Mouse (Mus musculus) liver, embryonic 14.5 days (tissue): ENCODE results near the gene Sgk1. TPM values are rescaled to one million over a fixed set of nuclear protein-coding genes. Genes with fewer than 3 reads are reported as not detected.
A peak's percentile ranks its signal among the peaks of the same experiment; 100 is the strongest.

ENCODE experiments used
- ATAC-seq: fragments of 200-750 bp; cut with Nextera tagmentation; 2 replicates; pipeline ENCODE4 v1.8.0; 2017; ENCODE audit warnings: moderate number of reproducible peaks, mild to moderate bottlenecking, moderate library complexity; ENCODE audit not compliant: insufficient read depth
- DNase-seq, 3 experiments: peaks; one replicate each; pipeline ENCODE4 v3.0.0-alpha.2; 2012 to 2013; ENCODE audit warnings: low read depth in 3 of 3, low spot score in 3 of 3
- H3K27ac ChIP-seq: fragments of 300-500 bp; sonication (generic); 2 replicates; pipeline ENCODE4 v1.5.1; 2014; ENCODE audit warnings: moderate library complexity, mild to moderate bottlenecking, control low read depth, inconsistent platforms
- H3K27me3 ChIP-seq: fragments of 300-500 bp; sonication (generic); 2 replicates; pipeline ENCODE4 v1.6.1; 2014; ENCODE audit warnings: mild to moderate bottlenecking, low read length, moderate library complexity; ENCODE audit not compliant: control insufficient read depth, insufficient read depth
- H3K36me3 ChIP-seq: fragments of 300-500 bp; sonication (generic); replicated peaks from 2 replicates; pipeline ENCODE4 v1.6.1; 2014; ENCODE audit warnings: low read depth; ENCODE audit not compliant: control insufficient read depth, insufficient read depth
- H3K4me1 ChIP-seq, 2 experiments: fragments of 200-500 bp in 1 of 2; fragments of 300-500 bp in 1 of 2; sonication (generic) in 1 of 2; replicated peaks; 2 replicates each; pipeline ENCODE4 v1.6.1; 2012 to 2014; ENCODE audit warnings: antibody characterized with exemption in 1 of 2, inconsistent platforms in 1 of 2, low read length in 1 of 2; ENCODE audit not compliant: control insufficient read depth in 2 of 2, insufficient read depth in 2 of 2
- H3K4me2 ChIP-seq: fragments of 300-500 bp; sonication (generic); 2 replicates; pipeline ENCODE4 v1.6.1; 2014; ENCODE audit warnings: low read depth, mild to moderate bottlenecking, control low read depth, moderate library complexity
- H3K4me3 ChIP-seq, 2 experiments: fragments of 200-500 bp in 1 of 2; fragments of 300-500 bp in 1 of 2; sonication (generic) in 1 of 2; 2 replicates each; pipeline ENCODE4 v1.5.1; 2012 to 2014; ENCODE audit warnings: low read depth in 2 of 2, low read length in 2 of 2, mild to moderate bottlenecking in 2 of 2, control low read depth in 1 of 2, inconsistent platforms in 1 of 2, moderate library complexity in 1 of 2; ENCODE audit not compliant: insufficient read depth in 1 of 2
- H3K9ac ChIP-seq: fragments of 300-500 bp; sonication (generic); replicated peaks from 2 replicates; pipeline ENCODE4 v1.6.1; 2014; ENCODE audit warnings: mild to moderate bottlenecking, control low read depth, moderate library complexity
- H3K9me3 ChIP-seq: fragments of 300-500 bp; sonication (generic); 2 replicates; pipeline ENCODE4 v1.6.1; 2016; ENCODE audit warnings: low read length, mixed read lengths; ENCODE audit not compliant: control insufficient read depth
- CTCF ChIP-seq: IDR thresholded peaks from 2 replicates; pipeline ENCODE4 v1.5.1; 2016; ENCODE audit warnings: antibody characterized with exemption, low read depth, control low read depth
- EP300 ChIP-seq: IDR thresholded peaks from 2 replicates; pipeline ENCODE4 v1.6.1; 2016; ENCODE audit warnings: antibody characterized with exemption, low read depth
- WGBS: fragments of 180-500 bp; shearing (Covaris S2); extraction: QIAGEN DNeasy Blood & Tissue Kit; methylation state at CpG from one replicate; pipeline ENCODE4 v1.1.7; 2014; ENCODE audit not compliant: insufficient replicate concordance; 5-methylcytosine and 5-hydroxymethylcytosine counted together
- polyA plus RNA-seq, 2 experiments: library from polyadenylated mRNA; depleted of rRNA in 1 of 2; stranded (reverse) in 1 of 2; unstranded in 1 of 2; fragments of >200 nt; fragmentation: Nextera tagmentation in 1 of 2; extraction: Ambion mirVana in 1 of 2; gene quantifications; 2 replicates each; pipeline versions ENCODE4 v1.2.1 to v1.2.3; 2012 to 2014

Sgk1 gene
- polyA plus RNA-seq, 2 experiments = 5.3 to 10.3 TPM

- TF ChIP-seq EP300 (no peak), CTCF (no peak)
- ATAC-seq (no peak), DNase-seq (no peak)
- no peaks in the 10 kb centered on the region for H3K4me1 ChIP-seq
- no peaks in the 10 kb centered on the region for H3K27me3 ChIP-seq
- no peak overlapping the region for H3K4me2 ChIP-seq
- no peak overlapping the region for H3K4me3 ChIP-seq
- H3K9me3 ChIP-seq = no peaks in the 10 kb centered on the region
- no peaks in the 10 kb centered on the region for H3K36me3 ChIP-seq
- no peak overlapping the region for H3K9ac ChIP-seq
- H3K27ac ChIP-seq = no peak overlapping the region
- WGBS = 39% methylated on average over 4 of the region's 4 CpGs
Measured at GRCm38 (mm10) chr10:21866504-21866903, 15.5 kb upstream of the Sgk1 start.

GRCm38 (mm10) chr10:21868221-21868620 is 13.8 kb upstream of the Sgk1 start:
- no peaks in the 10 kb centered on the region for H3K4me1 ChIP-seq
- H3K36me3 ChIP-seq = no peaks in the 10 kb centered on the region
- DNase-seq = no peak
- no peaks in the 10 kb centered on the region for H3K9me3 ChIP-seq
- TF ChIP-seq EP300 = no peak
- no peak for TF ChIP-seq CTCF
- H3K4me2 ChIP-seq = no peak overlapping the region
- H3K27me3 ChIP-seq = no peaks in the 10 kb centered on the region
- no peak overlapping the region for H3K9ac ChIP-seq
- H3K4me3 ChIP-seq = no peak overlapping the region
- no peak for ATAC-seq
- H3K27ac ChIP-seq = no peak overlapping the region
- WGBS = 59% methylated on average over 2 of the region's 2 CpGs

- Histone ChIP-seq H3K4me1 (no peaks in the 10 kb centered on the region), H3K4me2 (no peak overlapping the region), H3K4me3 (no peak overlapping the region), H3K27me3 (no peaks in the 10 kb centered on the region), H3K27ac (no peak overlapping the region), H3K9me3 (no peaks in the 10 kb centered on the region), H3K36me3 (no peaks in the 10 kb centered on the region), H3K9ac (no peak overlapping the region)
- 66% methylated on average over 4 of the region's 4 CpGs for WGBS
- no peak for ATAC-seq
- TF ChIP-seq EP300 (no peak), CTCF (no peak)
- no peak for DNase-seq
Measured at GRCm38 (mm10) chr10:21868623-21869022, 13.4 kb upstream of the Sgk1 start.

- DNase-seq (no peak), ATAC-seq (no peak)
- H3K36me3 ChIP-seq = no peaks in the 10 kb centered on the region
- H3K27ac ChIP-seq = no peak overlapping the region
- no peak overlapping the region for H3K9ac ChIP-seq
- H3K4me2 ChIP-seq = peak overlapping the region; percentile 34
- TF ChIP-seq CTCF (no peak), EP300 (no peak)
- H3K27me3 ChIP-seq = peaks cover 18% of the 10 kb centered on the region
- WGBS = 23% methylated on average over 4 of the region's 4 CpGs
- H3K9me3 ChIP-seq = no peaks in the 10 kb centered on the region
- no peaks in the 10 kb centered on the region for H3K4me1 ChIP-seq
- 0 out of 4 replicates have a peak overlapping the region, but pooled peaks of 1 of the 2 experiments have one; percentile 8 for H3K4me3 ChIP-seq
Measured at GRCm38 (mm10) chr10:21881837-21882183, 174 bp upstream of the Sgk1 start.

GRCm38 (mm10) chr10:21883587-21883986 is 1.6 kb downstream of the Sgk1 start:
- no peak overlapping the region for H3K27ac ChIP-seq
- no peaks in the 10 kb centered on the region for H3K9me3 ChIP-seq
- H3K4me3 ChIP-seq = no peak overlapping the region
- H3K9ac ChIP-seq = no peak overlapping the region
- H3K4me1 ChIP-seq = peaks cover 0 to 1% of the 10 kb centered on the region in 2 experiments; a peak in 1 of 4 replicates
- WGBS = 6% methylated on average over 12 of the region's 12 CpGs
- no peaks in the 10 kb centered on the region for H3K36me3 ChIP-seq
- ATAC-seq (no peak), DNase-seq (no peak)
- peaks cover 18% of the 10 kb centered on the region for H3K27me3 ChIP-seq
- TF ChIP-seq CTCF = no peak
- TF ChIP-seq EP300 = no peak
- H3K4me2 ChIP-seq = no peak overlapping the region

- no peak overlapping the region for H3K27ac ChIP-seq
- no peaks in the 10 kb centered on the region for H3K9me3 ChIP-seq
- no peak for TF ChIP-seq CTCF
- no peak for TF ChIP-seq EP300
- ATAC-seq (no peak), DNase-seq (no peak)
- H3K9ac ChIP-seq = no peak overlapping the region
- H3K36me3 ChIP-seq = no peaks in the 10 kb centered on the region
- H3K4me3 ChIP-seq = no peak overlapping the region
- H3K27me3 ChIP-seq = peaks cover 18% of the 10 kb centered on the region
- peaks cover 0 to 2% of the 10 kb centered on the region in 2 experiments; a peak in 1 of 4 replicates for H3K4me1 ChIP-seq
- H3K4me2 ChIP-seq = no peak overlapping the region
- 51% methylated on average over 3 of the region's 3 CpGs for WGBS
Measured at GRCm38 (mm10) chr10:21884534-21884933, 2.5 kb downstream of the Sgk1 start.
